Mouse (Mus musculus) layer of hippocampus, adult 2 months (tissue): ENCODE measurements at regions not wholly inside any gene's neighbourhood (a gene's known extent, or its start where the extent isn't known, plus 50 kb on each side); places are given as distances from the start of the nearest gene placed in this dataset.

ENCODE experiments used
- DNase-seq, 2 experiments: peaks; one replicate each; pipeline ENCODE4 v3.0.0; 2022; ENCODE audit warnings: low spot score in 2 of 2
- H3K27ac ChIP-seq: fragments of 200-600 bp; 2 replicates; pipeline ENCODE4 v1.8.1; 2022
- H3K4me3 ChIP-seq: fragments of 200-600 bp; 2 replicates; pipeline ENCODE4 v1.8.1; 2022; ENCODE audit warnings: mild to moderate bottlenecking
- CTCF ChIP-seq: fragments of 200-600 bp; conservative IDR thresholded peaks from 2 replicates; pipeline ENCODE4 v1.8.1; 2022; ENCODE audit warnings: antibody characterized with exemption, mild to moderate bottlenecking, moderate library complexity

DNA sequence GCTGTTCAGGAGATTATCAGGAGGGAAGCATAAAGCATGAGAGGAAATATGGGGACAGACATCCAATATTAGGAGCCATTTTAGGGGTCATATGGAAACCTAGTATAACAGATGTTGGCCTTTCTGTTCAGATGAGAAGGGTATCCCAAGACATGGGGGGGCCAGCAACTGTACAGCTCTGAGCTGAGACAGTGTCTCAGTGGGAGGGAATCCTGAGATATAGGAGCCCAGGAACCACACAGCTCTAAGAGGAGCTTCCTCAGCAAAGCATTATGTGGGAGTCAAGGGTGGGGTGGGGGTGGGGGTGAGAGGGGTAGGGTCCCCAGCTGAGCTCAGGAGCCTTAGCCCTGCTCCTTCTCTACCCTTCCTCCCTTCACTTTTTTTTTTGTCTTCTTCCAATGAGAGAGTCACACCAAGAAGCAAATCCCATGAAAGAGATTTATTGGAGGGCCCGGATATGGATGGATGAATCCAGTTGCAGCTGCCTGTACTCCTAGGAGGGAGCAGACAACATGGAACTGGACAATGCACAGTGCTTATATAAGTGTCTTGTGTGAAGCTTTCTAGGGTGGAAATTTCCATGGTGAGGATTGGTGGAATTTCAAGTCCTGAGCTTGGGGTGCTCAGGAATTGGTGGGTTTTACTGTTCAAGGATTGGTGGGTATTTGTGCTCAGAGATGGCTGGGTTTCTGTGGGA, 417.1 kb downstream of the Lrriq3 start:
- Histone ChIP-seq H3K27ac (no peak overlapping the region), H3K4me3 (no peak overlapping the region)
- no peak for DNase-seq
- TF ChIP-seq CTCF, result no peak

DNA sequence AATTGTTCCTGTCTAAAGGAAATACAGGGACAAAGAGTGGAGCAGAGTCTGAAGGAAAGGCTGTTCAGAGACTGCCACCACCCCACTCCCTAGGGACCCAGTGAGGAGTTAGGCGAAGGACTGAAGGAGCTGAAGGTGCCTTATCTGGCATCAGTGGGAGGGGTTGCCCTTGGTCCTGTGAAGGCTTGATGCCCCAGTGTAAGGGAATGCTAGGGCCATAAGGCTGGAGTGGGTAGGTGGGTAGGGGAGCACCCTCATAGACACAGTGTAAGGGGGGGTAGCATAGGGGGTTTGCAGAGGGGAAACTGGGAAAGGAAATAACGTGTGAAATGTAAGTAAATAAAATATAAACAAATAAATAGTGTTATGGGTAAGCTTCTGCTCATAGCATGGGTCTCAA, 420.7 kb downstream of the Lrriq3 start:
- Histone ChIP-seq H3K4me3 (no peak overlapping the region), H3K27ac (no peak overlapping the region)
- no peak for DNase-seq
- TF ChIP-seq CTCF, result no peak

DNA sequence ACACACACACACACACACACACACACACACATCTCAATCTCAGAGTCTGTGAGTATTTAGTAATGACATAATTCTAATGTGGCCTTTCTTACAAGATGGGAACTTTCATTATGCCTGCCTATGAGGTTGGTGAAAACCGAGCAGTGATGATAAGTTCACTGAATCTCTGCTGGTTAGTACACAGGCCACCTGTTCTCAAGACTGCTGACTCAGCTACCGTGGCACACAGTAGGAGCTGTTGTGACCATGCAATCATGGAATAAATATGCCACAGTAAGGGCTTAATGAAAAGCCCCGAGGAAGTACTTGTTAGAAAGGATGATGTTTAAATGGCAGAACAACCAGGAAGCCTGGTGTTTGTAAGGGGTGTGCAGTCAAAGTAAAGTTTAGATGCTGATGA, 436.1 kb downstream of the Lrriq3 start:
- no peak for TF ChIP-seq CTCF
- no peak for DNase-seq
- Histone ChIP-seq H3K27ac (no peak overlapping the region), H3K4me3 (no peak overlapping the region)

DNA sequence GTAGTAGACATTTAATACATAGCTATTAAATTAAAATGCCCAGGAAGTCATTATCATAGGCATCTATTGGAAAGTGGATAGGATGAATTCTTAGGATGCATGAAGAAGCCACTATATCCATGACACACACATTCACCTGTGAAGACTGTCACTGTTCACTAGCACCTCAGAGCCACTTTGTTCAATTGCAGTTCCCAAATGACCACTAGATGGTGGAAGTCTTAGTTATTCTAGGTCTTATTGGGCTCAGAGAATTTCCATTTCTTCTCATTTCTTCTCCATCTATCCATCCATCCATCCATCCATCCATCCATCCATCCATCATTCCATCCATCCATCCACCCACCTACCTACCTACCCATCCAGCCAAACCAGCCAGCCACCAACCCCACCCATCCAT, 437.6 kb downstream of the Lrriq3 start:
- DNase-seq, result no peak
- TF ChIP-seq CTCF, result peak; percentile 60
- Histone ChIP-seq H3K4me3 (no peak overlapping the region), H3K27ac (no peak overlapping the region)

DNA sequence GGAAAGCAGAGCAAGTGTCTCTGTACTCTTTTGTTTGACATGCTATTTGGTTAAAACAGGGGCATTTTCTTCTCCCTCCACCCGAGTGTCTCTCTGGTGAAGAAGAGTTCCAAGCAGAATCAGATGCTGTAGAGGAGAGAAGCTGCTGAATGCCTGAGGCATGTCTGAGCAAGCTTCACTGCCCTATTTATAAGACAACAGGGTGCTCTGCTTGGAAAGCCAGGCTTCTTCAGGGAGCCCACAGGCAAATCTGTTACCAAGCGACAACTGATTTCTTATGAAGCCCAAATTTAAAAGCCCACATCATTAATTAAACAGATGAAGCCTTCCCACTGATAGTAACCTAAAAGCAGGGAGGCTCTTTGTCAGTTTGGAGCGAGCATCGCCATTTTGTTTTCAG, 438.8 kb downstream of the Lrriq3 start:
- no peak overlapping the region for H3K27ac ChIP-seq

DNA sequence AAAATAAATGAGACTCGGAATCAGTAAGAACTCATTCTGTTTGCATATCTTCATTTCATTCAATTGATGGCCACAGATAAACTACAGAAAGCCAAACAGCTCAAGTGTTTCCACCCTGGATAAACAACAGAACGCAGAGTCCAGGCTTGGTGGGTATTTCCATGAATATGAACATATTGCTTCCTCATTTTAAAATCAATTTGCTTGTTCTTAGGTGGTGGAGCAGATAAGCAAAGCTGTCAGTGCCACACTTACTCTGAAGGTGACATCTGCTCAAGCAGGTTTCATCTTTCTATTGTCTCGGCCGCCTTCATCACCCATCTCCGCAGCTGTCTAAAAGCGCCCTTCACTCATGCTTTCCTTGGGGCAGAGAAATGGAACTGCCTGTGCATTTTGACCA, 455.0 kb downstream of the Lrriq3 start:
- Histone ChIP-seq H3K4me3 (no peak overlapping the region), H3K27ac (no peak overlapping the region)
- DNase-seq, result peak in 1 of 2 experiments; percentile 13
- no peak for TF ChIP-seq CTCF

More for the DNA sequence above, 438.8 kb downstream of the Lrriq3 start:
- H3K4me3 ChIP-seq, result no peak overlapping the region
- TF ChIP-seq CTCF, result no peak
- no peak for DNase-seq

DNA sequence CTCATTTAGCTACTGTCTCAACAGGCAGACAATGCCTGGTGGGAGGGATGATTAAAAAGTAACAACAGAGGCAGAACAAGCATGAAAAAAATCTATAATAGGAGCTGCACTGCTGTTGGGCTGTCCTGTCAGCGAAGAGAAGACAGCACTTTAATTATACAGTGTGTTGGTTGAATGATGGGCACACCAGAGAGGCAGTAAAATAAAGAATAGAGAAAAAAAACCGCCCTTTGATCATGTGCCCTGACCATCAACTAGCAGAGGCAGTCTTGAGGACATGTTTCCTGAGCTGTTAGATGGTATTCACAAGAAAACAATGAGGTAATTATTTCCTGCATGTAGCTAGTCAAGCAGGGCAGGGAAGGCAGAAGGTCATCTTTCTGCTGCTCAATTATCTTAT, 483.9 kb downstream of the Lrriq3 start:
- H3K27ac ChIP-seq, result no peak overlapping the region
- no peak for TF ChIP-seq CTCF
- DNase-seq, result no peak
- H3K4me3 ChIP-seq, result no peak overlapping the region

DNA sequence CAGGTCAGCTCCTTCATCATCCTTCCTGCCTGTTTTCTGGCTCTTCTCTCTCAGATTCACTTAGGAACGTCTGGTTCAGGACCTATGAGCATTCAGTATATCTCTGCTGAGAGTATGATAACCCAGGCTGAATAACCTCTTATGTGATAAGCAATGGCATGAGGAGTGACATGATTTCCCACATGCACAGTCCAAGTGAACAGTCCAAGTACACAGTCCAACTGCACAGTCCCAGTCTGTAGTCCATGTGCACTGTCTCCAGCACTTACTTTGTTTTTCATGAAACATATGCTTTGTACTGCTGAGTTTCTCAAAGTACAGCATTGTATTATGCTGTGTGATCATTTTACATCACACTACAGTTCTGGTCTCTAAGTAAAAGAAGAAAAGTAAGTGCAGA, 510.8 kb downstream of the Lrriq3 start:
- no peak for DNase-seq
- H3K4me3 ChIP-seq, result no peak overlapping the region
- no peak overlapping the region for H3K27ac ChIP-seq
- no peak for TF ChIP-seq CTCF
